Mouse (Mus musculus) spleen, postnatal 36 days (tissue): ENCODE results near the gene C2cd2.
"Not testable (repeated sequence)": the region's sequence is repeated elsewhere in the genome, so short reads cannot be mapped to it uniquely, and the experiment has no call there.

Experiments
- DNase-seq, 2 experiments: peaks; one replicate each; pipeline ENCODE4 v3.0.0; 2022; ENCODE audit warnings: low spot score in 2 of 2, mixed read lengths in 1 of 2

The C2cd2 gene

GRCm38 (mm10) chr16:97962151-97962948 is at the start of gene C2cd2, which contains the start of gene Zbtb21:
TSS of gene C2cd2 (minus strand) at chr16:97962598.
TSS of gene Zbtb21 (minus strand) at chr16:97962622.
- peak; percentile 94 for DNase-seq

GRCm38 (mm10) chr16:97997383-97997731 is 35.0 kb upstream of the C2cd2 start:
- DNase-seq, result not testable (repeated sequence)

GRCm38 (mm10) chr16:97996616-97997382 is 34.4 kb upstream of the C2cd2 start, which contains the start of gene B230307C23Rik:
TSS of gene B230307C23Rik (plus strand) at chr16:97997315.
- peak; percentile 87 to 90 for DNase-seq

- DNase-seq, result no peak
These were observed 33.6 kb upstream of the C2cd2 start for GRCm38 (mm10) chr16:97995849-97996615.

GRCm38 (mm10) chr16:97992477-97992876 is 30.1 kb upstream of the C2cd2 start:
- DNase-seq, result not testable (repeated sequence)

GRCm38 (mm10) chr16:97991517-97991916 is 29.1 kb upstream of the C2cd2 start:
- DNase-seq, result no peak

- no peak for DNase-seq
These were observed 22.2 kb upstream of the C2cd2 start for GRCm38 (mm10) chr16:97984589-97984988.

- DNase-seq, result no peak
These were observed 19.0 kb upstream of the C2cd2 start for GRCm38 (mm10) chr16:97981362-97981761.

GRCm38 (mm10) chr16:97977722-97978121 is 15.3 kb upstream of the C2cd2 start:
- DNase-seq, result no peak

- DNase-seq, result no peak
These were observed 14.9 kb upstream of the C2cd2 start for GRCm38 (mm10) chr16:97977277-97977676.

- DNase-seq, result no peak
These were observed 1.6 kb upstream of the C2cd2 start for GRCm38 (mm10) chr16:97963956-97964540.

GRCm38 (mm10) chr16:97961381-97962150 is 832 bp downstream of the C2cd2 start:
- no peak for DNase-seq

GRCm38 (mm10) chr16:97960348-97960747 is 2.0 kb downstream of the C2cd2 start:
- DNase-seq, result no peak

GRCm38 (mm10) chr16:97958401-97958973 is 3.9 kb downstream of the C2cd2 start:
- no peak for DNase-seq

GRCm38 (mm10) chr16:97957626-97958025 is 4.8 kb downstream of the C2cd2 start:
- DNase-seq, result no peak

- no peak for DNase-seq
These were observed 6.4 kb downstream of the C2cd2 start for GRCm38 (mm10) chr16:97956011-97956410.

- DNase-seq, result no peak
These were observed 9.1 kb downstream of the C2cd2 start for GRCm38 (mm10) chr16:97953300-97953699.

GRCm38 (mm10) chr16:97952801-97953200 is 9.6 kb downstream of the C2cd2 start:
- DNase-seq, result no peak

- DNase-seq, result no peak
These were observed 10.0 kb downstream of the C2cd2 start for GRCm38 (mm10) chr16:97952371-97952770.

- DNase-seq, result no peak
These were observed 12.3 kb downstream of the C2cd2 start for GRCm38 (mm10) chr16:97950061-97950460.
